Mouse (Mus musculus) G1E (cell line): ENCODE measurements around the gene Dll4. TPM values are rescaled to one million over a fixed set of nuclear protein-coding genes. Genes with fewer than 3 reads are reported as not detected.

ENCODE experiments used
- ATAC-seq: 2 replicates; pipeline ENCODE4 v1.8.0; 2016; ENCODE audit warnings: mild to moderate bottlenecking; ENCODE audit not compliant: insufficient number of reproducible peaks, poor library complexity, low FRiP score, severe bottlenecking; ENCODE audit errors: extremely low read depth
- DNase-seq: peaks from one replicate; pipeline ENCODE4 v3.0.0; 2012; ENCODE audit warnings: low spot score
- H3K27me3 ChIP-seq: 2 replicates; pipeline ENCODE4 v1.6.1; 2012; ENCODE audit warnings: mild to moderate bottlenecking, low read length, inconsistent platforms; ENCODE audit not compliant: insufficient read depth
- H3K36me3 ChIP-seq: replicated peaks from 2 replicates; pipeline ENCODE3; 2012; ENCODE audit warnings: mild to moderate bottlenecking, inconsistent platforms
- H3K4me1 ChIP-seq: 2 replicates; pipeline ENCODE4 v1.6.1; 2012; ENCODE audit warnings: low read depth, low read length, inconsistent platforms, mixed read lengths; ENCODE audit not compliant: insufficient read depth
- H3K4me3 ChIP-seq: 2 replicates; pipeline ENCODE4 v1.5.1; 2012; ENCODE audit warnings: low read depth, mild to moderate bottlenecking, inconsistent platforms, low read length, moderate library complexity, mixed read lengths
- H3K9me3 ChIP-seq: replicated peaks from 2 replicates; pipeline ENCODE4 v1.6.1; 2012; ENCODE audit warnings: inconsistent platforms
- CTCF ChIP-seq: IDR thresholded peaks from 2 replicates; pipeline ENCODE4 v1.5.1; 2012; ENCODE audit warnings: low read depth, low read length, inconsistent platforms, mixed read lengths
- GATA1 ChIP-seq: IDR thresholded peaks from 2 replicates; pipeline ENCODE4 v1.6.1; 2012; ENCODE audit warnings: borderline replicate concordance, low read length, inconsistent platforms, mixed read lengths
- GATA2 ChIP-seq: IDR thresholded peaks from 2 replicates; pipeline ENCODE4 v1.6.1; 2012; ENCODE audit warnings: low read depth, low read length, inconsistent platforms, borderline replicate concordance
- POLR2AphosphoS5 ChIP-seq: IDR thresholded peaks from 2 replicates; pipeline ENCODE4 v1.6.1; 2012; ENCODE audit warnings: low read depth, low read length, inconsistent platforms; ENCODE audit not compliant: insufficient replicate concordance
- TAL1 ChIP-seq: conservative IDR thresholded peaks from 2 replicates; pipeline ENCODE4 v1.6.1; 2012; ENCODE audit warnings: low read depth, low read length, inconsistent platforms, mixed read lengths
- polyA plus RNA-seq: library from polyadenylated mRNA; stranded (reverse); fragments of >175 nt; gene quantifications from 2 replicates; pipeline ENCODE4 v1.2.3, GENCODE M21; 2012
- total RNA-seq, 2 experiments: library from RNA; stranded (forward) in 1 of 2; stranded (reverse) in 1 of 2; fragments of 200-1000 nt in 1 of 2; fragments of >200 nt in 1 of 2; fragmentation: Nextera tagmentation in 1 of 2; gene quantifications; 2 replicates each; pipeline ENCODE4 v1.2.3; 2014 to 2017

The Dll4 gene
- total and polyA plus RNA-seq, 3 experiments: 0.09 to 0.33 (median 0.23) TPM

- peaks cover 88% of the 10 kb centered on the region for H3K36me3 ChIP-seq
These were observed 41.8 kb downstream of the Dll4 start for GRCm38 (mm10) chr2:119367346-119367745.

GRCm38 (mm10) chr2:119370116-119370515 is 44.5 kb downstream of the Dll4 start:
- Histone ChIP-seq H3K36me3 (peaks cover 90% of the 10 kb centered on the region), H3K4me3 (no peak overlapping the region), H3K4me1 (no peaks in the 10 kb centered on the region), H3K9me3 (no peaks in the 10 kb centered on the region), H3K27me3 (no peaks in the 10 kb centered on the region)
- ATAC-seq: no peak
- DNase-seq: no peak
- TF ChIP-seq GATA1 (no peak), POLR2AphosphoS5 (no peak), CTCF (no peak), TAL1 (no peak), GATA2 (no peak)

More at GRCm38 (mm10) chr2:119367346-119367745, 41.8 kb downstream of the Dll4 start:
- H3K4me3 ChIP-seq: no peak overlapping the region
- no peaks in the 10 kb centered on the region for H3K27me3 ChIP-seq
- peaks cover 14% of the 10 kb centered on the region for H3K4me1 ChIP-seq
- TF ChIP-seq TAL1 (no peak), GATA2 (no peak), POLR2AphosphoS5 (no peak), GATA1 (no peak), CTCF (no peak)
- DNase-seq: no peak
- no peak for ATAC-seq
- H3K9me3 ChIP-seq: no peaks in the 10 kb centered on the region

- DNase-seq: no peak
- TF ChIP-seq GATA2 (no peak), TAL1 (no peak), POLR2AphosphoS5 (no peak), GATA1 (no peak), CTCF (no peak)
- Histone ChIP-seq H3K27me3 (no peaks in the 10 kb centered on the region), H3K4me3 (no peak overlapping the region), H3K36me3 (peaks cover 94% of the 10 kb centered on the region), H3K9me3 (no peaks in the 10 kb centered on the region), H3K4me1 (no peaks in the 10 kb centered on the region)
- ATAC-seq: no peak
These were observed 51.7 kb downstream of the Dll4 start for GRCm38 (mm10) chr2:119377286-119377685.

- H3K4me3 ChIP-seq: no peak overlapping the region
- H3K27me3 ChIP-seq: no peaks in the 10 kb centered on the region
- ATAC-seq (no peak), DNase-seq (no peak)
- peaks cover 94% of the 10 kb centered on the region for H3K36me3 ChIP-seq
- TF ChIP-seq TAL1 (no peak), GATA2 (no peak), GATA1 (no peak), POLR2AphosphoS5 (no peak), CTCF (no peak)
- no peaks in the 10 kb centered on the region for H3K9me3 ChIP-seq
- H3K4me1 ChIP-seq: no peaks in the 10 kb centered on the region
These were observed 52.2 kb downstream of the Dll4 start for GRCm38 (mm10) chr2:119377826-119378225.

- ATAC-seq: no peak
- H3K27me3 ChIP-seq: no peaks in the 10 kb centered on the region
- H3K4me1 ChIP-seq: no peaks in the 10 kb centered on the region
- H3K9me3 ChIP-seq: no peaks in the 10 kb centered on the region
- no peak overlapping the region for H3K4me3 ChIP-seq
- no peak for TF ChIP-seq CTCF
- TF ChIP-seq GATA1: no peak
- TF ChIP-seq POLR2AphosphoS5: no peak
- TF ChIP-seq GATA2: no peak
- no peak for TF ChIP-seq TAL1
- H3K36me3 ChIP-seq: peaks cover 95% of the 10 kb centered on the region
- DNase-seq: no peak
These were observed 53.9 kb downstream of the Dll4 start for GRCm38 (mm10) chr2:119379455-119379854.

Other genes with a start within 250 kb of the Dll4 start
- 37.2 and 55.1 TPM in 2 replicates for gene Rad51, start 213.0 kb upstream of the Dll4 start, total RNA-seq (2014; fragmentation: Nextera tagmentation)
- 27.9 and 40.0 TPM in 2 replicates for gene Rad51, start 213.0 kb upstream of the Dll4 start, total RNA-seq (2017)
- 28.8 and 40.3 TPM in 2 replicates for gene Rad51, start 213.0 kb upstream of the Dll4 start, polyA plus RNA-seq
- gene Rmdn3, start 168.8 kb upstream of the Dll4 start, total RNA-seq (2014; fragmentation: Nextera tagmentation): 69.1 and 77.4 TPM in 2 replicates
- 95.9 and 104 TPM in 2 replicates for gene Rmdn3, start 168.8 kb upstream of the Dll4 start, total RNA-seq (2017)
- 53.7 and 54.9 TPM in 2 replicates for gene Rmdn3, start 168.8 kb upstream of the Dll4 start, polyA plus RNA-seq
- gene Gchfr, start 158.0 kb upstream of the Dll4 start, total RNA-seq (2014; fragmentation: Nextera tagmentation): 1.3 TPM in 1 of 2 replicates, not detected in the other
- 6.7 and 9.8 TPM in 2 replicates for gene Gchfr, start 158.0 kb upstream of the Dll4 start, total RNA-seq (2017)
- 40.2 and 43.5 TPM in 2 replicates for gene Gchfr, start 158.0 kb upstream of the Dll4 start, polyA plus RNA-seq
- not detected in 2 replicates for gene Gm14137, start 151.3 kb upstream of the Dll4 start, total RNA-seq (2014; fragmentation: Nextera tagmentation)
- 0.06 and 0.16 TPM in 2 replicates for gene Gm14137, start 151.3 kb upstream of the Dll4 start, total RNA-seq (2017)
- 0.02 TPM in 1 of 2 replicates, not detected in the other for gene Gm14137, start 151.3 kb upstream of the Dll4 start, polyA plus RNA-seq
- 18.4 and 23.4 TPM in 2 replicates for gene Zfyve19, start 117.2 kb upstream of the Dll4 start, total RNA-seq (2014; fragmentation: Nextera tagmentation)
- gene Zfyve19, start 117.2 kb upstream of the Dll4 start, total RNA-seq (2017): 26.8 and 28.9 TPM in 2 replicates
- 18.8 and 22.7 TPM in 2 replicates for gene Zfyve19, start 117.2 kb upstream of the Dll4 start, polyA plus RNA-seq
- 17.0 and 41.4 TPM in 2 replicates for gene Dnajc17, start 117.0 kb upstream of the Dll4 start, total RNA-seq (2014; fragmentation: Nextera tagmentation)
- 16.9 and 24.9 TPM in 2 replicates for gene Dnajc17, start 117.0 kb upstream of the Dll4 start, total RNA-seq (2017)
- gene Dnajc17, start 117.0 kb upstream of the Dll4 start, polyA plus RNA-seq: 32.5 TPM in 2 replicates
- gene Ppp1r14d, start 95.9 kb upstream of the Dll4 start, total RNA-seq (2014; fragmentation: Nextera tagmentation): not detected in 2 replicates
- not detected in 2 replicates for gene Ppp1r14d, start 95.9 kb upstream of the Dll4 start, total RNA-seq (2017)
- not detected in 2 replicates for gene Ppp1r14d, start 95.9 kb upstream of the Dll4 start, polyA plus RNA-seq
- gene Spint1, start 88.4 kb upstream of the Dll4 start, total RNA-seq (2014; fragmentation: Nextera tagmentation): not detected in 2 replicates
- 0.55 TPM in 1 of 2 replicates, not detected in the other for gene Spint1, start 88.4 kb upstream of the Dll4 start, total RNA-seq (2017)
- not detected in 2 replicates for gene Spint1, start 88.4 kb upstream of the Dll4 start, polyA plus RNA-seq
- gene Rhov, start 54.5 kb upstream of the Dll4 start, total RNA-seq (2014; fragmentation: Nextera tagmentation): not detected in 2 replicates
- 0.11 TPM in 1 of 2 replicates, not detected in the other for gene Rhov, start 54.5 kb upstream of the Dll4 start, total RNA-seq (2017)
- gene Rhov, start 54.5 kb upstream of the Dll4 start, polyA plus RNA-seq: not detected in 2 replicates
- 9.0 and 9.6 TPM in 2 replicates for gene Vps18, start 37.0 kb upstream of the Dll4 start, total RNA-seq (2014; fragmentation: Nextera tagmentation)
- gene Vps18, start 37.0 kb upstream of the Dll4 start, total RNA-seq (2017): 19.8 and 21.2 TPM in 2 replicates
- gene Vps18, start 37.0 kb upstream of the Dll4 start, polyA plus RNA-seq: 27.3 and 33.3 TPM in 2 replicates
- not detected in 2 replicates for gene Chac1, start 25.4 kb downstream of the Dll4 start, total RNA-seq (2014; fragmentation: Nextera tagmentation)
- not detected in 2 replicates for gene Chac1, start 25.4 kb downstream of the Dll4 start, total RNA-seq (2017)
- gene Chac1, start 25.4 kb downstream of the Dll4 start, polyA plus RNA-seq: not detected in 2 replicates
- 41.2 and 46.8 TPM in 2 replicates for gene Ino80, start 151.9 kb downstream of the Dll4 start, total RNA-seq (2014; fragmentation: Nextera tagmentation)
- gene Ino80, start 151.9 kb downstream of the Dll4 start, total RNA-seq (2017): 16.3 and 20.4 TPM in 2 replicates
- gene Ino80, start 151.9 kb downstream of the Dll4 start, polyA plus RNA-seq: 7.0 and 8.0 TPM in 2 replicates
- gene Exd1, start 221.8 kb downstream of the Dll4 start, total RNA-seq (2014; fragmentation: Nextera tagmentation): 2.3 and 4.6 TPM in 2 replicates
- gene Exd1, start 221.8 kb downstream of the Dll4 start, total RNA-seq (2017): 1.4 and 2.2 TPM in 2 replicates
- gene Exd1, start 221.8 kb downstream of the Dll4 start, polyA plus RNA-seq: 0.21 and 0.23 TPM in 2 replicates
- gene Chp1, start 221.9 kb downstream of the Dll4 start, total RNA-seq (2014; fragmentation: Nextera tagmentation): 84.1 and 108 TPM in 2 replicates
- 72.4 and 77.2 TPM in 2 replicates for gene Chp1, start 221.9 kb downstream of the Dll4 start, total RNA-seq (2017)
- gene Chp1, start 221.9 kb downstream of the Dll4 start, polyA plus RNA-seq: 15.6 and 17.3 TPM in 2 replicates